Mouse (Mus musculus) neural tube, embryonic 15.5 days (tissue): ENCODE measurements around the gene Arhgef39. TPM values are rescaled to one million over a fixed set of nuclear protein-coding genes. Genes with fewer than 3 reads are reported as not detected.
"Not testable (repeated sequence)": the region's sequence is repeated elsewhere in the genome, so short reads cannot be mapped to it uniquely, and the experiment has no call there.

Experiments
- ATAC-seq: fragments of 200-750 bp; cut with Nextera tagmentation; 2 replicates; pipeline ENCODE4 v1.8.0; 2017; ENCODE audit warnings: mild to moderate bottlenecking, moderate TSS enrichment, moderate library complexity; ENCODE audit not compliant: low FRiP score
- H3K27ac ChIP-seq: fragments of 300-500 bp; sonication (generic); replicated peaks from 2 replicates; pipeline ENCODE4 v1.5.1; 2015; ENCODE audit warnings: mild to moderate bottlenecking, inconsistent platforms
- H3K27me3 ChIP-seq: fragments of 300-500 bp; sonication (generic); replicated peaks from 2 replicates; pipeline ENCODE4 v1.6.1; 2015; ENCODE audit warnings: inconsistent platforms
- H3K36me3 ChIP-seq: fragments of 300-500 bp; sonication (generic); 2 replicates; pipeline ENCODE4 v1.6.1; 2015; ENCODE audit warnings: inconsistent platforms
- H3K4me1 ChIP-seq: fragments of 300-500 bp; sonication (generic); 2 replicates; pipeline ENCODE4 v1.6.1; 2015; ENCODE audit warnings: inconsistent platforms
- H3K4me2 ChIP-seq: fragments of 300-500 bp; sonication (generic); 2 replicates; pipeline ENCODE4 v1.6.1; 2015; ENCODE audit warnings: inconsistent platforms, mild to moderate bottlenecking, moderate library complexity
- H3K4me3 ChIP-seq: fragments of 300-500 bp; sonication (generic); replicated peaks from 2 replicates; pipeline ENCODE4 v1.5.1; 2015; ENCODE audit warnings: mild to moderate bottlenecking, inconsistent platforms
- H3K9ac ChIP-seq: fragments of 300-500 bp; sonication (generic); replicated peaks from 2 replicates; pipeline ENCODE4 v1.6.1; 2015; ENCODE audit warnings: mild to moderate bottlenecking, inconsistent platforms
- H3K9me3 ChIP-seq: fragments of 300-500 bp; sonication (generic); replicated peaks from 2 replicates; pipeline ENCODE4 v1.6.1; 2016; ENCODE audit warnings: inconsistent platforms
- WGBS: fragments of 180-500 bp; shearing (Covaris S2); methylation state at CpG from one replicate; pipeline ENCODE4 v1.1.7; 2015; ENCODE audit warnings: mixed read lengths; 5-methylcytosine and 5-hydroxymethylcytosine counted together
- polyA plus RNA-seq: library from polyadenylated mRNA; unstranded; fragments of >200 nt; fragmentation: Nextera tagmentation; extraction: Ambion mirVana; gene quantifications from 2 replicates; pipeline ENCODE4 v1.2.1, GENCODE M21; 2015

Gene Arhgef39
- polyA plus RNA-seq, 1 experiment from 2014 or later: 5.9 TPM

DNA sequence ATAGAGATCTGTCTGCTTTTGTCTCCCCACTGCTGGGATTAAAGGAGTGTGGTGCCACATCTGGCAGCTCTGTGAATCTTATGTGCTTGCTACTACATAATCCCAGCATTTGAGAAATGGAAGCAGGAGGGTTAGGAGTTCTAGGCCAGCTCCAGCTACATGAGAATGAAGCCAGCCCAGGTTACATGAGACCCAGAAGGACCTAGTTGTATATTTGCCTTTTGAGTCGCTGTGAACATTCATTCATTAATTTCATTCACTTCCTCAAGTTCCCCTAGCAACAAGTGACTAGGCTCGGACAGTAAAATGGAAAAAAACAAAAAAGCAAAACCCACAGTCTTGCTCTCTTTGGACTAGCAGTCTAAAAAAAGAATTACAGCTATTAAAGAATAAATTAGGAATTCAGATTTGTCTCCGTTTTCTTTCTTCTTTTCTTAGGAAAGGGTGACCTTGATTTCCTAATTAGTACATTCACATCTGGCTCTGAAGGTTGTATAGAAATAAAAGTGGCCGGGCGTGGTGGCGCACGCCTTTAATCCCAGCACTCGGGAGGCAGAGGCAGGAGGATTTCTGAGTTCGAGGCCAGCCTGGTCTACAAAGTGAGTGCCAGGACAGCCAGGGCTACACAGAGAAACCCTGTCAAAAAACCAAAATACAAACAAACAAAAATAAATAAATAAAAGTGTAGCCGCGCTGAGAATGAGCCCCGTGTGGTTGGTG, 7.2 kb downstream of the Arhgef39 start:
- Histone ChIP-seq H3K27me3 (no peaks in the 10 kb centered on the region), H3K27ac (peak overlapping the region; percentile 88), H3K9ac (no peak overlapping the region), H3K4me1 (peaks cover 15% of the 10 kb centered on the region), H3K36me3 (no peaks in the 10 kb centered on the region), H3K9me3 (no peaks in the 10 kb centered on the region), H3K4me3 (peak overlapping the region; percentile 56), H3K4me2 (peak overlapping the region; percentile 62)
- 37% methylated on average over 12 of the region's 12 CpGs for WGBS
- no peak for ATAC-seq

DNA sequence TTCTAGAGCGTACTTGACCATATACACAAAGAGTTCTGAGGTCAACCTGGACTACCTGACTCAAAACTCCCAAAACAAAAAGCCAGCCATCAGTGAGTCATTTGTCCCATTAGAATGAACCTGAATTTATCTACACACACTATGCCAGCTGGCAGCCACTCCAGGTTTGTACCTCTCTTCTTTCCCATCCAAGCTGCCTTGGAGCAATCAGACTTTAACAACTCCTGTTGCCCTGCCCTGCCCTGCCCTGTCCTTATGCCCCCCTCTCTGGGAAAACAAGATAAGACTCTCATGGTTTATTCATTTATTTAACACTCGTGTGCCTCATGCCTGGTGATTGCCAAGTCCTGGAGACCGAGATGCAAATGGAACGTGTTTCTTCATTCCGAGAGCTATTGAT, 8.7 kb downstream of the Arhgef39 start:
- Histone ChIP-seq H3K4me1 (peaks cover 15% of the 10 kb centered on the region), H3K27ac (no peak overlapping the region), H3K4me2 (no peak overlapping the region), H3K9me3 (no peaks in the 10 kb centered on the region), H3K27me3 (no peaks in the 10 kb centered on the region), H3K4me3 (no peak overlapping the region), H3K9ac (no peak overlapping the region), H3K36me3 (no peaks in the 10 kb centered on the region)
- ATAC-seq: no peak
- 88% methylated on average over 5 of the region's 5 CpGs for WGBS

DNA sequence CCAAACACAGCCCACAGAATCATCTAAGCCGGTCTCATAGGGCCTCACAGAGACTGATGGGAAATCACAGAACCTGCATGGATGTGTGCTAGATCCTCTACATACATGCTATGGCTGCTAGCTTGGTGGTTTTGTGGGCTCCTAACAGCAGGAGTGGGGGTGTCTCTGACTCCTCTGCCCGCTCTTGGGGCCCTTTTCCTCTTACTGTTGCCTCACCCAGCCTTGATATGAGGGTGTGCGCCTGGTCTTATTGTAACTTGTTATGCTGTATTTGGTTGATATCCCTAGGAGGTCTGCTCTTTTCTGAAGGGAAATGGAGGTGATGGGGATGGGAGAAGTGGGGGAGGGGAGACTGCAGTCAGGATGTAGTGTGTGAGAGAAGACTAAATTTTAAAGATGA, 9.9 kb downstream of the Arhgef39 start:
- H3K9me3 ChIP-seq: no peaks in the 10 kb centered on the region
- H3K9ac ChIP-seq: no peak overlapping the region
- no peak overlapping the region for H3K27ac ChIP-seq
- H3K4me1 ChIP-seq: peaks cover 7% of the 10 kb centered on the region
- WGBS: 97% methylated on average over 3 of the region's 3 CpGs
- ATAC-seq: no peak
- no peak overlapping the region for H3K4me3 ChIP-seq
- H3K4me2 ChIP-seq: no peak overlapping the region
- no peaks in the 10 kb centered on the region for H3K36me3 ChIP-seq
- H3K27me3 ChIP-seq: no peaks in the 10 kb centered on the region

DNA sequence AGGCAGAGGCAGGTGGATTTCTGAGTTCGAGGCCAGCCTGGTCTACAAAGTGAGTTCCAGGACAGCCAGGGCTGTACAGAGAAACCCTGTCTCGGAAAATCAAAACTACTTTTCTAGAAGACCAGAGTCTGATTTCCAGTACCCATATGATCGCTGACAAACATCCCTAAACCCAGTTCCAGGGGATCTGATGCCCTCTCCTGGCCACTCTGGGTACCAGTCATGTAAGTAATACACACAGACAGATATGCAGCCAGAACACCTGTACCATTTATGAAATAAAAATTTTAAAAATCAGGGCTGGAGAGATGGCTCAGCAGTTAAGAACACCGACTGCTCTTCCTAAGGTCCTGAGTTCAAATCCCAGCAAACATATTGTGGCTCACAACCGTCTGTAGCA, 13.8 kb downstream of the Arhgef39 start:
- not testable (repeated sequence) for H3K4me3 ChIP-seq, H3K4me2 ChIP-seq, ATAC-seq, H3K27me3 ChIP-seq, H3K9me3 ChIP-seq, H3K36me3 ChIP-seq, H3K9ac ChIP-seq, H3K27ac ChIP-seq, H3K4me1 ChIP-seq
- 89% methylated on average over 5 of the region's 5 CpGs for WGBS

DNA sequence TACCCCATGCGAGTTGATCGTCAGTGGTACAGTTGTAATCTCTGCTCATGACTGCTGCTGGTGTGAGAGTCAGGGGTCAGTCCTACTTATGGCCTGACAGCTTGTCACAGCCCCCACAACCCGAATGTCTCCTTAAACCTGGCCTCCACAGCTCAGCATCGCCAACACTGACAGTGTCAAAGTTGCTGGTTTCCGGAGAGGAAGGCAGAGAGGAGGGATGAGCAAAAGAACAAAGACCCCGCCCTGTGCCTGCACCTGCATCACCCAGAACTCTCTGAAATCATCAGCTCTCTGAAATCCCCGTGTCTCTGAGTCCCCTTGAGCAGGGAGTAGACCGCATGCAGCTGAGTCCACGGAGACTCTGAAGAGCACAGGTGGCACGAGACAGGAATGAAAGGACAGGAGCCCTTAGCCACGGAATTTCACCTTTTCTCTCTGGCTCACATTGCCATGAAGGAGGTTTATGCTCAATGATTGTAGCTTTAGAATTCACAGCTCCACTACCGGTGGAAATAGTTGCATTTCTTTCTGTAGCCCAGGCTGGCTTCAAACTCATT, 15.9 kb downstream of the Arhgef39 start, which contains the start of gene Sit1:
Sit1 (minus strand) TSS at position 200 of the 557 bp plus-strand sequence.
- Histone ChIP-seq H3K27ac (no peak within 1 kb of the TSS), H3K4me1 (no peaks in the 10 kb centered on the region), H3K9me3 (no peaks in the 10 kb centered on the region), H3K4me3 (no peak within 1 kb of the TSS), H3K27me3 (no peaks in the 10 kb centered on the region), H3K9ac (no peak within 1 kb of the TSS), H3K36me3 (no peaks in the 10 kb centered on the region), H3K4me2 (no peak within 1 kb of the TSS)
- ATAC-seq: no peak
- WGBS: 60% methylated on average over 12 of the region's 12 CpGs

DNA sequence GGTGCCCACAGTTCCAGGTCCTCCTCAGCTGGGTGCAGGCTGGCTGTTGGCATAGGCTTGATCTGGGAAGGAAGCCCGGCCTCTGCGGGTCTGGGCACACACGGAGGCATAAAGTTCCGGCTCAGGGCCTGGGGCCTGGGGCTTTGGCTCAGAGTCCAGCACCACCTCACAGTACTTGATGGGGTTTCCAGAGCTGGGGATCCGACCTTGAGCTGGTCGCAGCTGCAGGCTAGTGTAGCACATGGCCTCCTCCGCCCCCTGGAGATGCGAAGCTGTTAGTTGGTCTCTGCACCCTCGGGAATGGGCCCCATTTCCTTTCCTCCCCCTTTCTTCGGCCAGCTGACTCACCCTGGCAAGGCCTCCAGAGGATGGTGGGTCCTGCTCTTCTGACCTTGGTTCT, 16.9 kb downstream of the Arhgef39 start:
- Histone ChIP-seq H3K4me2 (no peak overlapping the region), H3K4me3 (no peak overlapping the region), H3K4me1 (0 out of 2 replicates have a peak, but pooled peaks cover 4% of the 10 kb centered on the region), H3K9me3 (no peaks in the 10 kb centered on the region), H3K36me3 (no peaks in the 10 kb centered on the region), H3K27ac (no peak overlapping the region), H3K9ac (no peak overlapping the region), H3K27me3 (no peaks in the 10 kb centered on the region)
- WGBS: 72% methylated on average over 10 of the region's 10 CpGs
- no peak for ATAC-seq

DNA sequence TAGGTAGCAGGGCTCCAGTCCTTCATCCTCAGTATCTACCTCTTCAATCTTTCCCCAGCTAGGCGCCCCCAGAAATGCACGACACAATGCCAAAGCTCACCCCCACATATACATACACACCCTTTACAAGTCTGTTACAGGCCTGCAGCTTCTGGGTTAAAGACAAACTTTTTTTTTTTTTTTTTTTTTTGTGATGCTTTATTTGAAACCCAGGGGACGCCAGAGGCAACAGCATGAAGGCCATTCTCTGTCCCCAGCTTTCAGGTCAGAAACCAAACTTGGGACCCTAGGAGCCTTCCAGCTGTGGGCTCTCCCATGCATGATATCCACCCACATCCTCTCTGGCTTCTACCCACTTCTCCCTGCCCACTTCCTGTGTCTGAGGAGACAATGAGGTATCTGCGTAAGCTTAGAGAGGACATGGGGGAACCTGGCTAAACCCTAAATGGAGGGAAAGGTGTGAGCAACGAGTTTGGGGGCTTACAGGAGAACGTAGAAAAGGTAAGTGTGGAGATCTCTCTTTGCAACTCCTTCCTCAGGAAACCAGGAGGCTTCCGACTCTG, 17.5 kb downstream of the Arhgef39 start:
- Histone ChIP-seq H3K4me2 (no peak overlapping the region), H3K36me3 (no peaks in the 10 kb centered on the region), H3K4me3 (no peak overlapping the region), H3K9ac (no peak overlapping the region), H3K4me1 (0 out of 2 replicates have a peak, but pooled peaks cover 4% of the 10 kb centered on the region), H3K27ac (no peak overlapping the region), H3K9me3 (no peaks in the 10 kb centered on the region), H3K27me3 (no peaks in the 10 kb centered on the region)
- no peak for ATAC-seq
- whole genome bisulfite sequencing: 77% methylated on average over 7 of the region's 7 CpGs

DNA sequence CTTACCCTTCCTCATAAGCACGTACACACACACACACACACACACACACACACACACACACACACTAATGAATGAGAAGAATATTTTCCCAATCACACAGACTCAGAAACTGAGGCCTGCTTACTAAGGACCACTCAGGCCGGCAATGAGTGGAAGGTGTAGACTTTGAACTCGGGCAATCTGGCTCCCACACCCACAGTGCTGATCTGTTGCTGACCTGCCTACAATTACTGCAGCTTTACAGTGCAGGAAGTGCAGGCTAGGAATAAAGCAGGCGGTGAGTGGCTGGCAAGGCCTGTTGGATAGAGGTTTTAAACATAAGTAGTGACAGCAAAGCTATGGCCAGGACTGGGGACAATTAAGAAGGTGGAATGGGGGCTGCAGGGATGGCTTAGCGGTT, 18.5 kb downstream of the Arhgef39 start:
- Histone ChIP-seq H3K9ac (no peak overlapping the region), H3K36me3 (no peaks in the 10 kb centered on the region), H3K9me3 (no peaks in the 10 kb centered on the region), H3K27ac (no peak overlapping the region), H3K4me1 (0 out of 2 replicates have a peak, but pooled peaks cover 4% of the 10 kb centered on the region), H3K27me3 (no peaks in the 10 kb centered on the region), H3K4me3 (no peak overlapping the region), H3K4me2 (no peak overlapping the region)
- 87% methylated on average over 5 of the region's 5 CpGs for WGBS
- no peak for ATAC-seq

DNA sequence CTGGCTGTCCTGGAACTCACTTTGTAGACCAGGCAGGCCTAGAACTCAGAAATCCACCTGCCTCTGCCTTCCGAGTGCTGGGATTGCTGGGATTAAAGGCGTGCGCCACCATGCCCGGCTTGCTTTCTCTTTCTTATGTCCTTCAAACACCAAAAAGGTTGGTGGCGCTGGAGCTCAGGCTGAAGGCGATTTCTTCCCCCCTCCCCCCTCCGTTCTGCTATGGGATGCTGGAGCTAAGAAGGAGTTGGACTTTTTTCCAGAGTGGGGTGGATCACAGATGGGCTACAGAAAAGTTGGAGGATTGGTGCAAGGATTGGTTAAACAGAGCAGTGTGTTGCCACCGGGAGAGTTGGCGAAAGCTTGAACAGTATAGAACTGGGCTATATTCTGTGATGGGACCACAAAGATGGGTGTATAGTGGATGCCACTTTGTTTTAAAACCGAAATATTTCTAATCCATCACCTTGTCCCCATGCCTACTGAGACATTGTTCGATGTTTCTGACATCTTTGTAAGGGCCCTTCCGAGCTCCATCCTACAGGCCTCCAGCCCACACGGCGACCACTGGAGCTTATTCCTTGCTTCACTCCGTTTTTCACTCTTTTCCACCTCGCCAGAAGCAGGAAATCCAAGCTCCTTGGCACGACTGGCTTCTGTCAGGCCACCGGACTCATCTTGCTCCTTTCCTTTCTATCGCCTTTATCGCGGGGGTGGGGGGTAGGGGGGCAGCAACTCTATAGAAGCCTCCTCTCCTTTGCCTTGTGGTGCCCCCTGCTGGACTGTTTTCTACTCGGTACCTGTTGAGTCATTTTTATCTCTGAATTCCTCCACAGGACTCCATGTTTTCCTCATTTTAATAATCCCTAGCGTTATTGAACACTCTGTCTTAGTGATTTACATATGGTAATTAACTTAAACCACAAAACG, 20.3 kb downstream of the Arhgef39 start:
- no peak overlapping the region for H3K9ac ChIP-seq
- WGBS: 53% methylated on average over 24 of the region's 24 CpGs

DNA sequence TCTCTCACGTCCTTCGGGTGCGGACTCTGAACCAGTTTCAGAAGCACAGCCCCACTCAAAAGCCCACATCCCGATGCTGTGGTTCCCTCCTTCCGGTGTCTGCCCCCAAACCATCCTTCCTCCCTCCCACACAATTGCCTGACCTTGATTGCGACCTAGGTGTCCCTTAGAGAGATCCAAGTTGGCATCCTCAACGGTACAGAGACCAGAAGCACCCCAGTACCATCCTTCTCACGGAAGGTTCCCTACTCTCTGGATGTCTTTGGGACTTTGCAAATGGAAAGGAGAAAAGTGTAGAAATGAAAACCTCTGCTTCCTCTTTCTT, 21.0 kb downstream of the Arhgef39 start:
- Histone ChIP-seq H3K9ac (no peak overlapping the region), H3K27ac (no peak overlapping the region; the same call in 1 of the 2 replicates), H3K36me3 (no peaks in the 10 kb centered on the region), H3K4me1 (0 out of 2 replicates have a peak, but pooled peaks cover 4% of the 10 kb centered on the region), H3K9me3 (no peaks in the 10 kb centered on the region), H3K4me2 (peak overlapping the region; percentile 57), H3K4me3 (peak overlapping the region; percentile 33), H3K27me3 (no peaks in the 10 kb centered on the region)
- ATAC-seq: peak; percentile 32; the same call in 1 of the 2 replicates
- WGBS: 43% methylated on average over 8 of the region's 8 CpGs

More for the DNA sequence above, 20.3 kb downstream of the Arhgef39 start:
- Histone ChIP-seq H3K36me3 (no peaks in the 10 kb centered on the region), H3K9me3 (no peaks in the 10 kb centered on the region), H3K4me3 (no peak overlapping the region), H3K4me1 (0 out of 2 replicates have a peak, but pooled peaks cover 4% of the 10 kb centered on the region), H3K27ac (no peak overlapping the region), H3K4me2 (peak overlapping the region; percentile 32), H3K27me3 (no peaks in the 10 kb centered on the region)
- ATAC-seq: no peak; the same call in 1 of the 2 replicates

DNA sequence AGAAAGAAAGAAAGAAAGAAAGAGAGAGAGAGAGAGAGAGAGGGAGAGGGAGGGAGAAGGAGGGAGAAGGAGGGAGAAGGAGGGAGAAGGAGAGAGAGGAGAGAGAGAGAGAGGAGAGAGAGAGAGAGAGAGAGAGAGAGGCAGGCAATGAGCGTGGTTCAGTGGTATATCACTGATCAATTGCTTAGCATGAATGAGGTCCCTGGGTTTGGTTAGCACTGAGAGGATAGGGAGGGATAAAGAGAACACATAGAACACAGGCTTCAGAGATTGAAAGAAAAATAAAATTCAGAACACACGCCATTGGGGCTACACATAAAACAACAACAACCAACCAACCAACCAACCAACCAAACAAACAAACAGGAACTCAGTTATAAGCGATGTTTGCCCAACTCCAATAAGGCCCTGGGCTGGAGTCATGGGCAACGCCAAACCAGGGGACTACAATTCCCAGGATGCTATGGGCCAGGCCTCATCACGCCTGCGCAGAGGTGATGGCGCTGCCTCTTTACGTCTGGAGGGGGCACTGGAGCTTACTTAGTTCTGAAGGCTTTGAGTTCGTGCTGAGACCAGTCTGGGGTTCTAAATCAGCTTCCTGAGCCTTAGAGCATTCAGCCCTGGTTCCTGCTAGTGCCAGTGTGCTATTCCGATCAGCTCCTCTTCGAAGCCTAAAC, 21.5 kb downstream of the Arhgef39 start:
- no peaks in the 10 kb centered on the region for H3K36me3 ChIP-seq
- no peak overlapping the region; the same call in 1 of the 2 replicates for H3K27ac ChIP-seq
- H3K4me2 ChIP-seq: peak overlapping the region; percentile 57
- ATAC-seq: peak; percentile 94
- H3K9me3 ChIP-seq: no peaks in the 10 kb centered on the region
- peak overlapping the region; percentile 33 for H3K4me3 ChIP-seq
- WGBS: 16% methylated on average over 11 of the region's 11 CpGs
- 0 out of 2 replicates have a peak, but pooled peaks cover 4% of the 10 kb centered on the region for H3K4me1 ChIP-seq
- H3K9ac ChIP-seq: no peak overlapping the region
- H3K27me3 ChIP-seq: no peaks in the 10 kb centered on the region
